Mouse (Mus musculus): ENCODE measurements around the gene Tmem158.

The Tmem158 gene

GRCm38 (mm10) chr9:123245146-123245545, 15.4 kb downstream of the Tmem158 start:
- no peak for DNase-seq (ENCODE audit: low read depth)

GRCm38 (mm10) chr9:123243988-123244387, 16.6 kb downstream of the Tmem158 start:
- DNase-seq (ENCODE audit: low read depth), result no peak

- DNase-seq (ENCODE audit: low read depth), result no peak
These were observed 19.4 kb downstream of the Tmem158 start for GRCm38 (mm10) chr9:123241191-123241590.

GRCm38 (mm10) chr9:123240751-123241150, 19.8 kb downstream of the Tmem158 start:
- DNase-seq (ENCODE audit: low read depth), result no peak

- DNase-seq (ENCODE audit: low read depth), result no peak
These were observed 20.3 kb downstream of the Tmem158 start for GRCm38 (mm10) chr9:123240271-123240670.

- no peak for DNase-seq (ENCODE audit: low read depth)
These were observed 20.9 kb downstream of the Tmem158 start for GRCm38 (mm10) chr9:123239651-123240050.

GRCm38 (mm10) chr9:123238256-123239045, 22.1 kb downstream of the Tmem158 start:
- no peak for DNase-seq (ENCODE audit: low read depth)

- DNase-seq (ENCODE audit: low read depth), result no peak
These were observed 22.8 kb downstream of the Tmem158 start for GRCm38 (mm10) chr9:123237739-123238138.

- no peak for DNase-seq (ENCODE audit: low read depth)
These were observed 24.9 kb downstream of the Tmem158 start for GRCm38 (mm10) chr9:123235621-123236020.

GRCm38 (mm10) chr9:123229826-123230225, 30.7 kb downstream of the Tmem158 start:
- DNase-seq (ENCODE audit: low read depth), result no peak

- DNase-seq (ENCODE audit: low read depth), result no peak
These were observed 31.9 kb downstream of the Tmem158 start for GRCm38 (mm10) chr9:123228671-123229070.

- DNase-seq (ENCODE audit: low read depth), result no peak
These were observed 33.3 kb downstream of the Tmem158 start for GRCm38 (mm10) chr9:123227106-123227750.

- DNase-seq (ENCODE audit: low read depth), result no peak
These were observed 35.6 kb downstream of the Tmem158 start for GRCm38 (mm10) chr9:123224863-123225431.

GRCm38 (mm10) chr9:123219826-123220225, 40.7 kb downstream of the Tmem158 start:
- no peak for DNase-seq (ENCODE audit: low read depth)

GRCm38 (mm10) chr9:123215621-123216440, 44.7 kb downstream of the Tmem158 start, which contains the start of gene Cdcp1:
TSS of gene Cdcp1 (minus strand) at chr9:123216038.
- DNase-seq (ENCODE audit: low read depth), result no peak

GRCm38 (mm10) chr9:123213371-123213770, 47.2 kb downstream of the Tmem158 start:
- no peak for DNase-seq (ENCODE audit: low read depth)
